In the genomic region with DNA sequence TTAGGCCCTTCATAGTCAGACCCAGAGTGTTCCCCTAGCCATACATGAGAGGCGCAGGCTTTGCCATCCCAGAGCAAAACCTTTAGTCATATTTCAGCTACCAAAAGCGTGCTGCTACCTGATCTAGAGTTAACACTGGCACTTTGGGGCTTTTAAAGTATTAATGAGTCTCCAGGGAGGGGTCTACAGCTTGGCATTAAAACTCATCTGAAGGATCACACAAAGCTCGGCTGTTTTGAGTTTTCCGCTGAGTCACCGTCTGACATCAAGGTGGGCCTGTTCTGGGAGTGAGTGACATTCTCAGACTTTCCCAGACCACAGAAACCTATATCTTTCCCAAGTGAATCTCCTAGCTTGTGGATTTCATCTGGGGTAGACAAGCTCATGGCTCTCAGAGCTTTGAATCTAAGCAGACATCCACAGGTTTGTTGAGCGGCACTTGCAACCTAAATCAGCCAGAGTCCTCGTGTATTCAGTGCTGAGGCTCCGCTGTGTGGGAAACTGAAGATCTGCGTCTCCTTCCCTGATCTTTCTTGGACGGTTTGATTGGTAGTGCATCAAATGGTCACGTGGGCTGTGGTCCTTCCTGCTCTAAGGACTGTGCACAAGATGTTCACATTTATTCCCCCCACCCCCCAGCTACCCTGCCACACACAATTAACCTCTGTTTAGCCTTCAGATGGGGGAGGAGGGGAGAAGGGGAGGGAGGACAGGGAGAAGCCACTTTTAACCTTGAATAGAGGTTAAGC, we compare ENCODE assay signal across 9 mouse cellular contexts. TPM values are rescaled to one million over a fixed set of nuclear protein-coding genes. Genes with fewer than 3 reads are reported as not detected.
DNase-seq lines count a peak whose midpoint lies in the region; ATAC-seq and TF ChIP-seq lines count a peak whose summit lies in the region.
"Had no signal": no experiment of that assay in that cellular context is flagged by ENCODE, and none has a peak within 500 bp of the region (broad histone marks: within the 10 kb centered on the region; RNA-seq: fewer than 3 reads in every experiment).

No protein-coding gene starts in this region.

- 0 out of 2 replicates have a peak, but pooled peaks have one; percentile 32 for ATAC-seq in heart, embryonic 11.5 days (replicated peaks; ENCODE audit: insufficient number of reproducible peaks, low FRiP score, low TSS enrichment)
- ATAC-seq in midbrain, embryonic 12.5 days (ENCODE audit: low FRiP score, low read depth), result peak; percentile 64
- ATAC-seq in megakaryocyte progenitor cell, adult 5-6 weeks (replicated peaks; ENCODE audit: poor library complexity), result no peak

- intact Hi-C loops in heart, postnatal 14 days (cut with DNase I), result no loop called here
- intact Hi-C loops in gastrocnemius, postnatal 14 days (cut with DNase I; ENCODE audit: low total_unique reads), result no loop called here

- 54% methylated on average over 11 of the region's 11 CpGs for WGBS in heart, embryonic 11.5 days (ENCODE audit: insufficient replicate concordance)
- 46% methylated on average over 11 of the region's 11 CpGs for WGBS in midbrain, embryonic 12.5 days

- H3K9me3 ChIP-seq in heart, embryonic 11.5 days (replicated peaks; ENCODE audit: control insufficient read depth, low read length), result no peaks in the 10 kb centered on the region
- H3K9me3 ChIP-seq in ES-E14 (ENCODE audit: control insufficient read depth, insufficient read depth, low read depth, low read length), result no peaks in the 10 kb centered on the region
- H3K9me3 ChIP-seq in midbrain, embryonic 12.5 days, result no peaks in the 10 kb centered on the region

- no peak overlapping the region for H3K4me2 ChIP-seq in heart, embryonic 11.5 days
- H3K4me2 ChIP-seq in midbrain, embryonic 12.5 days (replicated peaks), result peak overlapping the region; percentile 52

- peaks cover 46% of the 10 kb centered on the region for H3K4me1 ChIP-seq in heart, embryonic 11.5 days (ENCODE audit: control insufficient read depth, insufficient read depth, low read length)
- peaks cover 24 to 30% of the 10 kb centered on the region in 2 experiments for H3K4me1 ChIP-seq in ES-E14 (ENCODE audit: control insufficient read depth in 2 of 2, insufficient read depth in 2 of 2, low read length in 2 of 2, poor library complexity in 1 of 2)
- H3K4me1 ChIP-seq in midbrain, embryonic 12.5 days, result peaks cover 63% of the 10 kb centered on the region

- no peak for DNase-seq in heart, postnatal 14 days
- no peak for DNase-seq in ES-E14 (ENCODE audit: low read depth, low spot score)
- DNase-seq in forelimb bud, embryonic 11.5 days (ENCODE audit: low read depth, low spot score), result peak; percentile 55
- DNase-seq in gastrocnemius, postnatal 14 days, result no peak
- DNase-seq in thymus, postnatal 4 days, result no peak

- in situ Hi-C loops in ES-E14 (cut with MboI; ENCODE audit: low sequenced_read_pairs in 2 of 2, unreplicated experiment in 2 of 2), result no loop called here

- H3K4me3 ChIP-seq in heart, embryonic 11.5 days (ENCODE audit: low read depth, low read length), result no peak overlapping the region
- H3K4me3 ChIP-seq in ES-E14 (ENCODE audit: insufficient read depth in 1 of 2, low read depth in 1 of 2, low read length in 2 of 2, poor library complexity in 1 of 2, severe bottlenecking in 1 of 2), result no peak overlapping the region; a peak in 1 of 4 replicates
- peak overlapping the region; percentile 27; the same call in 1 of the 2 replicates for H3K4me3 ChIP-seq in midbrain, embryonic 12.5 days

- H3K27me3 ChIP-seq in heart, embryonic 11.5 days (ENCODE audit: control insufficient read depth, insufficient read depth, low read length), result no peaks in the 10 kb centered on the region
- H3K27me3 ChIP-seq in midbrain, embryonic 12.5 days, result peaks cover 45% of the 10 kb centered on the region

- H3K36me3 ChIP-seq in heart, embryonic 11.5 days (ENCODE audit: control insufficient read depth, insufficient read depth, low read length), result no peaks in the 10 kb centered on the region
- H3K36me3 ChIP-seq in ES-E14 (ENCODE audit: control insufficient read depth, insufficient read depth, low read length, poor library complexity, severe bottlenecking), result no peaks in the 10 kb centered on the region
- no peaks in the 10 kb centered on the region for H3K36me3 ChIP-seq in midbrain, embryonic 12.5 days

- H3K9ac ChIP-seq in heart, embryonic 11.5 days (ENCODE audit: low read depth, low read length), result no peak overlapping the region
- H3K9ac ChIP-seq in ES-E14 (ENCODE audit: insufficient read depth, low read depth, low read length, poor library complexity, severe bottlenecking), result no peak overlapping the region
- peak overlapping the region; percentile 39; the same call in 1 of the 2 replicates for H3K9ac ChIP-seq in midbrain, embryonic 12.5 days (replicated peaks)

- H3K27ac ChIP-seq in heart, embryonic 11.5 days (ENCODE audit: low read depth, low read length), result peak overlapping the region; percentile 64
- H3K27ac ChIP-seq in ES-E14 (ENCODE audit: insufficient read depth, low read depth, low read length, poor library complexity, severe bottlenecking), result peak overlapping the region; percentile 49; the same call in 1 of the 2 replicates
- H3K27ac ChIP-seq in midbrain, embryonic 12.5 days (replicated peaks), result peak overlapping the region; percentile 69

TF ChIP-seq in ES-E14, 5 proteins besides CTCF, POLR2A, EP300 and RAD21:
- TF ChIP-seq HCFC1 (IDR thresholded peaks at IDR 0.05; ENCODE audit: borderline replicate concordance, insufficient read depth, low read length) (no peak), ZC3H11A (IDR thresholded peaks at IDR 0.05; ENCODE audit: borderline replicate concordance, low read depth, low read length) (no peak), CHD2 (IDR thresholded peaks at IDR 0.05; ENCODE audit: low read depth, low read length) (no peak), MAFK (IDR thresholded peaks at IDR 0.05; ENCODE audit: insufficient read depth, low read depth, low read length) (peak; percentile 78)

RNA-seq across cellular contexts. Expression of gene Sparcl1, which starts 5.2 kb away (rescaled TPM):
- polyA plus RNA-seq in heart, embryonic 11.5 days (2014; fragmentation: Nextera tagmentation; extraction: Ambion mirVana), result 18.2 and 21.8 TPM in 2 replicates
- total RNA-seq in heart, postnatal 14 days (2021), result 100 to 1,000 TPM; 335 to 337 TPM
- 0.13 TPM in 1 of 2 replicates, not detected in the other for total RNA-seq in ES-E14 (2012; rRNA removed)
- polyA plus RNA-seq in midbrain, embryonic 12.5 days (2016; fragmentation: Nextera tagmentation; extraction: Ambion mirVana), result 47.4 and 62.0 TPM in 2 replicates
- 100 to 1,000 TPM; 243 to 252 TPM for total RNA-seq in gastrocnemius, postnatal 14 days (2021)
- not detected in 2 replicates for total RNA-seq in megakaryocyte progenitor cell, adult 5-6 weeks (2015)
- not detected in 2 replicates for total RNA-seq in megakaryocyte progenitor cell, adult 5-6 weeks (2017)

RNA-seq across cellular contexts. Expression of gene Gm17660, which starts 30.9 kb away (rescaled TPM):
- polyA plus RNA-seq in heart, embryonic 11.5 days (2014; fragmentation: Nextera tagmentation; extraction: Ambion mirVana), result not detected in 2 replicates
- not detected for total RNA-seq in heart, postnatal 14 days (2021)
- not detected in 2 replicates for total RNA-seq in ES-E14 (2012; rRNA removed)
- polyA plus RNA-seq in midbrain, embryonic 12.5 days (2016; fragmentation: Nextera tagmentation; extraction: Ambion mirVana), result not detected in 2 replicates
- total RNA-seq in gastrocnemius, postnatal 14 days (2021), result not detected
- total RNA-seq in megakaryocyte progenitor cell, adult 5-6 weeks (2015), result not detected in 2 replicates
- total RNA-seq in megakaryocyte progenitor cell, adult 5-6 weeks (2017), result not detected in 2 replicates
- polyA plus RNA-seq: gonadal fat pad, adult 2 months had no signal

Comparison
In these comparisons a context has a peak if more than half of its experiments do, and no peak if none do; other contexts are left out.
1. RNA of gene Sparcl1, which starts 5.2 kb away (total RNA-seq): 335 to 337 TPM in heart, postnatal 14 days and 243 to 252 TPM in gastrocnemius, postnatal 14 days; 0.13 TPM in ES-E14 and not detected in megakaryocyte progenitor cell, adult 5-6 weeks; every median in the first group is over 100 times any median in the second.
2. Peak in every context shown above with its lines, with median percentiles within 50 percentile points of each other: H3K27ac ChIP-seq.